Mouse (Mus musculus) heart, postnatal 36 days (tissue): ENCODE measurements around the gene Fbxw21. TPM values are rescaled to one million over a fixed set of nuclear protein-coding genes. Genes with fewer than 3 reads are reported as not detected.

Source experiments
- DNase-seq, 2 experiments: peaks; one replicate each; pipeline ENCODE4 v3.0.0; 2021 to 2022
- intact Hi-C: fragments of 180-260 bp; cut with DNase I; formaldehyde crosslinking; loops from one replicate; pipeline ENCODE4 v1.15.1; 2025
- total RNA-seq, 2 experiments: library from RNA; stranded (reverse); gene quantifications; 2 replicates each; pipeline ENCODE4 v1.2.3; 2021

Gene Fbxw21
- total RNA-seq, 2 experiments from 2014 or later: not detected

GRCm38 (mm10) chr9:109114276-109114675 is 47.6 kb downstream of the Fbxw21 start:
- intact Hi-C loops: no loop called here
- no peak for DNase-seq

GRCm38 (mm10) chr9:109113331-109113730 is 48.5 kb downstream of the Fbxw21 start:
- intact Hi-C loops: no loop called here
- no peak for DNase-seq

GRCm38 (mm10) chr9:109111591-109111990 is 50.2 kb downstream of the Fbxw21 start:
- intact Hi-C loops: no loop called here
- DNase-seq: no peak

- intact Hi-C loops: no loop called here
- DNase-seq: no peak
Observed at GRCm38 (mm10) chr9:109111101-109111500, 50.7 kb downstream of the Fbxw21 start.

DNA sequence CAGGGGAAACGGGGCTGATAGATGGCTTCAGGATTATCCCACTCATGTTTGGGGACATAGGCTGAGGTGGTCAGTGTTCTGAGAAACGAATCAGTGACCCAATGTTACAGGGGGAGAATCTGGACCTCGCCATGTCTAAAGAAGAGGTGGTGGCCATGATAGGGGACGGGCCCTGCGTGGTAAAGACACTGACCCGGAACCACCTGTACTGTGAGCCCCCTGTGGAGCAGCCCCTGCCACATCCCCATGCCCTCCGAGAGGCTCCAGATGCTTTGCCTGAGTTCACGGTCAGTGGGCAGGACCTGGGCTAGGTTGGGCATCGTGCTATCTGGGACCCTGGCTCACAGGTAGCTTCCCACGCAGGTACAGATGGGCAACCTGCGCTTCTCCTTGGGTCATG is 51.6 kb downstream of the Fbxw21 start:
- no peak for DNase-seq
- intact Hi-C loops: no loop called here

DNA sequence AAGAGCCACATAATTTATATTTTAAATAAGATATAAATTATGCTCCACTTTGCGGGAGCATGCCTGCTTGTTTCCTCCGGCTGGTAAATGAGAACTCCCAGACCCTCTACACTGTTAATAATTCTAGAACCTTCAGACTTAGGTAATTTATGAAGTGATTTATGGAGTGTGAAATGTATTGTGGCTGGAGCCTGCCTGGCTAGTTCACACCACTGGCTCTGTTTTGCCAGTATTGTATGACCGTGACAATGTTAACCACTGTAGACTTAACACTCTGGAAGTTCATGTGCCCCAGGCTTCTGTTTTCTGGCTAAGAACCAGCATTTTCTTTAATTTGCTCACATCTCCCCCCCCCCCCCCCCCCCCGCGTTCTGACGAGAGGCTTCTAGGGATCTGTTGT is 54.5 kb downstream of the Fbxw21 start:
- DNase-seq: no peak
- intact Hi-C loops: no loop called here

DNA sequence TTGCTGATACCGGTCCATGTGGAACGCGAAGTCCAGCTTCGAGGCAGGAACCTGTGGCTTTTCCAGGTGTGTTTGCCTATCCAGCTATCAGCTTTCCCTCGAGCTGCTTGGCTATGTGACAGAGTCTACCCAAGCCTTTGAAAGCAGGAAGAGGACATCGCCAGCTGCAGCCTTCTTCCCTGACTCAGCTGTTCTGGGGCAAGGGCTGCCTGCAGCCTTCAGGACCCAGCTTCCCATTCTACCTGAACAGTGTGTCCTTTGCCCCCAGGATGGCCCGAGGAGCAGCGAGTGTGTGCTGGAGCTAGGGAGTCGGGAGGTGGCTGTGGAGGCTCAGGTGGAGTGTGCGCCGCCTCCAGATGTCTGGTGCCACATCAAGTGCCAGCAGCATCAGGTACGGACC is 56.2 kb downstream of the Fbxw21 start:
- no peak for DNase-seq
- intact Hi-C loops: no loop called here

GRCm38 (mm10) chr9:109105011-109105410 is 56.8 kb downstream of the Fbxw21 start:
- intact Hi-C loops: no loop called here
- DNase-seq: no peak

DNA sequence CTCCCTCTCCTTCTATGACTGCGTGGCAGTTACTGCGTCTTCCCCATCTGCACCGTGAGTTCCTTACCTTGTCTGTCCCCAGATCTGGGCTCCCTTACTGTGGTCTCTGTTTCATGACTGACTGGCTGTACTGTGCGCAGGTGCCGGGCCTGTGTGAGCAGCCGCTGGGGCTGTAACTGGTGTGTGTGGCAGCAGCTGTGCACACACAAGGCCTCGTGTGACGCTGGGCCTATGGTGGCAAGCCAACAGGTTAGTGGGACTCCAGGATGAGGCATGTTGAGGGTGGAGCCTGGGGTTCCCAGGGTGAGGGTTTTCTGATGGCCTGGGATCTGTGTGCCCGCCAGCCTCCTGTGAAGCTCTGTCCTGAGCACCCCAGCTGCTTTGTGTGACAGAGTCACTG is 57.8 kb downstream of the Fbxw21 start:
- DNase-seq: no peak
- intact Hi-C loops: no loop called here

DNA sequence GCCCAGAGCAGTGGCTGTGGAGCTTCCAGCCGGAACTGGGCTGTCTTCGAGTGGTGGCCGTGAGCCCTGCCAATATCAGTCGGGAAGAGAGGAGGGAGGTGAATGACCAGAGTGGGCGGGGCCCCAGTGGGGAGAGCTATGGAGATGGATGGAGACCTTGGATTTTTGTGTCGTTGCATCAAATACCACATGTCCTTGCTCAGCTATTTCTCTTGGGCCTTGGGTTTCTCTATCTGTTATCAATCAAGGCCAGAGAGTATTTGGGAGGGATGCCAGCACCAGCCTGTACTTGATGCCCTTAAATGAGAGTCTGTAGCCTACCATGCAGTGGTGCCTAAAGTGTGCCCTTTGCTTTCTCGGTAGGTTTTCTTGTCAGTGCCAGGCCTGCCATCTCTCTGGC is 58.6 kb downstream of the Fbxw21 start:
- intact Hi-C loops: no loop called here
- no peak for DNase-seq

DNA sequence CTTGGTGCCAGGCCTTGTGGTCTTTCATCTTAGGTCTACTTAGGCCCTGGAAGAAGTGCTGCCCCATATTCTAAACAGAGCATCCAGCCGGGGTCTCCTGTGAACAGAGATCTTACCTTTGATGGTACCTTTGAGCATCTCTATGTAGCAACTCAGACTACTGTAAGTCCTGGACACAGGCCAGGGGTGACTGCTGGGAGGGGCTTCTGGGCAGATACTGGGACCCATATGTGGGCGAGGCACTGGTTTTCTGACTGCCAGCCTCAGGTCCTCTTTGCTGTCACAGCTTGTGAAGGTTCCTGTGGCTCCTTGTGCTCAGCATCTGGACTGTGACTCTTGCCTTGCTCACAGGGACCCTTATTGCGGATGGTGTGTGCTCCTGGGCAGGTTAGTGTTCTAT is 59.3 kb downstream of the Fbxw21 start:
- DNase-seq: no peak
- intact Hi-C loops: no loop called here

DNA sequence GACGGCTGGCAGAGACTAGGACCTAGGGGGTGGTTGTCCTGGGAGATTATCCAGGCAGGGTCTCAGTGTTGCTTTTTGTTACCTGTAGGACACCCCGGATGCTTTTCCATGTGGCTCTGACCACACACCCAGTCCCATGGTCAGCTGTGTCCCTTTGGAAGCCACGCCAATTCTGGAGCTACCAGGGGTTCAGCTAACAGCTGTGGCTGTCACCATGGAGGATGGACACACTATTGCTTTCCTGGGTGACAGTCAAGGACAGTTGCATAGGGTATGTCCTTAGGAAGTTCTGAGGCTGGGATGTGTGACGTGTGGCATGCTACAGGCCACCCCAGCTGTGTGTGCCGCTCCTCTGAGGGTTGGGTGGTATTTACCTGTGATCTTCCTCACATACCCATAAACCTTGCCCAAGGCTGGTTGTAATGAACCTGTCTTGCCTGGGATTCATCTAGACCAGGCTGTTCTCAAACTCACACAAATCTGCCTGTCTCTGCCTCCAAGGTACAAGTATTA is 59.9 kb downstream of the Fbxw21 start:
- intact Hi-C loops: no loop called here
- DNase-seq: no peak

GRCm38 (mm10) chr9:109100307-109100928 is 61.4 kb downstream of the Fbxw21 start:
- DNase-seq: no peak
- intact Hi-C loops: no loop called here

DNA sequence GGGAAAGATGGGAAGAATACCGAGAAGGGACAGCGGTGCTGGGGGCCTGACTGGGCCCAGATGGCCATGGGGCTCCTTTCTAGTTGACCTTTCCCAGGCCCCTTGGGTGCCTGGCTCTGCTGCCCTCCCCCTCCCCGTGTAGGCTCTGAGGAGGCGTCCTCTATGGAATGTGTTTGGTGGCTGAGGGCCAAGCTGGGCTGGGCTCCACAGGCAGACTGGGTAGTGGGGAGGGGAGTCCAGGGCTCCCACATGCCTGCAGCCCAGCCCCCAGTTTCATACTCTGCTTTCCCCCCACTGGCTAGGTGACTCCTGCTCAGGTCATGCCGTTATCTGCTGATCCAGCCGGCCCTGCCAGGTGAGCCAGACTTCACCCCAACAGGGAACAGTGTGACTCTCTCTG is 62.9 kb downstream of the Fbxw21 start:
- intact Hi-C loops: no loop called here
- DNase-seq: peak in 1 of 2 experiments; percentile 59

DNA sequence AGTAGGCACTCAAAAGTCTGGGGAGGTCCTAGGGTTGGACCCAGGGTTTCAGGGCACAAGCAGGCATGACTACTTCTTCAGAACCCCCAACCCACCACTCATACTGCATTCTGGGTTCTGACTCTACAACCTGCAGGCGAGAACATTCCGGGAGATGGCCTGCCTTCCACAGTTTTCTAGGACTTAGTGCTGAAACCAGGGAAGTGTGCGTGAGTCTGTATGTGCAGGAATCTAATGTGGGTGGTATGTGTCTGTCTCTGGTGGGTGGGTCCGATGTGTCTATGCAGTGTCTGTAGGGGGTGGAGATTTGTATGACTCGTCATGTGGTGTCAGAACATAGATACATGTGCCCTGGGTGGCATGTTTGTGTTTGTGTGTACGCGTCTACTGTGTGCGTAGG is 63.5 kb downstream of the Fbxw21 start:
- intact Hi-C loops: no loop called here
- no peak for DNase-seq

DNA sequence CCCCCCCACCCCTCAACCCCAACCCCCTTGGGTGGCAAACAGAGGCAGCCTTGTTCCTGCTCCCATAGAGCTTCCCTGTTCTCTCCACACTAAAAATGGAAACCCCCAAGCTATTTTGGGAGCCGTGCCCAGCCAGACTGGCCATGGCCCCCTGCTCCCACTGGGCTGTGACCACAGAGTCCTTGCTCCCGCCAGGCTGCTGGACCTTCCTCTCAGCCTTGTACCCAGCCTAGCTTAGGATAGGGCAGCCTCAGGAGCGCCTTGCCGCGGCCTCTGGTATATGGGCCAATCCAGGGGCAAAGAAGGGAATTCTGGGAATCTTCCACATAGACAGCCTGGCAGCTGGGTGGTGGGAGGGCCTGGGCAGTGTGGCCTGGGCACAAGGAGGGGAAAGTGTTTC is 64.0 kb downstream of the Fbxw21 start:
- peak in 1 of 2 experiments; percentile 45 for DNase-seq
- intact Hi-C loops: no loop called here

DNA sequence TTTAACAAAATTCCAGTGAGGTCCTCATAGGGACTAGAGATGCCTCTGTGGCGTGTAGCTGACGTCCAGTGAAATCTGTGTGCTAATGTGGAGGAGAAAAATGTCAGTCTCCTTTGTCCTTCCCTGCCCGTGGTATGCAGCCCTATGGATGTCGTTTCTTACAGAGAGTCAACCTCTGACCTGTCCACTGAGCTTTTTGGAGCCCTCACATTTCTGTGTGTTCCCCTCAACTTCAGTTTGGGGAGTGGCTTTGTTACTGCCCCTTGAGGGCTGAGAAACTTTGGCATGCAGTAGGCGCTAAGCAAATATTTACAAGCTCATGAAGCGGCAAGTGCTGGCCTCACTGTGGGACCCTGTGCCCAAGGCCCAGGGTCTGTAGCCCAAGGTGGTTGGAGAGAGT is 64.5 kb downstream of the Fbxw21 start:
- DNase-seq: no peak
- intact Hi-C loops: no loop called here

GRCm38 (mm10) chr9:109096856-109097255 is 65.0 kb downstream of the Fbxw21 start:
- DNase-seq: no peak
- intact Hi-C loops: no loop called here

DNA sequence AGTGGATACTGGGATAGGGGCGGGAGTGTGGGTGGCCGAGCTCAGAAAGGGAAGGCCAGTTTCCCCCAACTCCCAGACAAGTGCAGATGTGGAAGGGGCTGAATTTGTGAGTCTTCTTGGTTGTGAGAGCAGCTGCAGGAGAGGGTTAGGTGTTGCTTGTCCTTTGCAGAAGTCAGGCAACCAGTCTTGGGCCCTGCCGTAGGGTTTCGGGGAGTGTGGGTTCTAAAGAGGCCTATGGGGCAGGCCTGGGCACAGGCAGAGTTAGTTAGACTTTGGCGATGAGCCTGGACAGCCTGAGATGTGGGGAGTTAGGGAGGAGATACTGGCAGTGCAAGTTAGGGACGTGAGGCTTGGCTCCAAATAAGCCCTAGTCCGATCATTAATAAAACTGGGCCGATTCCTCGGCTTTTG is 65.6 kb downstream of the Fbxw21 start:
- intact Hi-C loops: no loop called here
- DNase-seq: no peak

- intact Hi-C loops: no loop called here
- peak; percentile 65 to 73 for DNase-seq
Observed at GRCm38 (mm10) chr9:109095137-109095982, 66.5 kb downstream of the Fbxw21 start, which contains the start of gene Plxnb1. Plxnb1 (plus strand) TSS chr9:109095389.

DNA sequence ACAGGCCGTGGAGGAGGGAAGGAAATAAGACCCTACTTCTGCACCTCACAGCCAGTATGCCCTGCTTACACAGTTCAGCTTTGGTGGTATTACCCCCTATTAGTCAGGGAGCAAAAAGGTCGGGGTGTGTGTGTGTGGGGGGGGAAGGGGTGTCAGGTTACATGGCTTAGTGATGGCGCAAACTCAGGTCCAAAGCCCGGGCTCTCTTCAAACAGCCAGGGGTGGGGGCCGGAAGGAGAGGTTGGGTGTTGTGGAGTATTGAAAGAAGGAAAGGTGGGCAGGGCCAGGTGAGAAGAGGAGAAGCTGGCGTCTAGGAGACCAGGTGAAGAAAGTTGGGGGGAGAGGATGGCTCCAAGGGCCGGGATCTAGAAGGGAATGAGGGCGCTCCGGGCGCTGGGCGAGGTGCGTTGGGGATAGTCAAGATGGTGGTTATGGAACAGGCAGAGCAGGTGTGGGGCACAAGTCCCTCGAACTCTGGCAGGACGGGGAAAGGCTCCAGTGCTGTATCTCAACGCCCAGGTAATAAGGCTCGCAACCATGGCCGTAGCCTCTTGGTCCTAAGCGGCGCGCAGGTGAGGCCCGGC is 67.2 kb downstream of the Fbxw21 start:
- intact Hi-C loops: no loop called here
- DNase-seq: no peak
